Mouse (Mus musculus): ENCODE results near the gene Sgo2b.
A peak's percentile ranks its signal among the peaks of the same experiment; 100 is the strongest.
"Not testable (repeated sequence)": the region's sequence is repeated elsewhere in the genome, so short reads cannot be mapped to it uniquely, and the experiment has no call there.

The Sgo2b gene

DNA sequence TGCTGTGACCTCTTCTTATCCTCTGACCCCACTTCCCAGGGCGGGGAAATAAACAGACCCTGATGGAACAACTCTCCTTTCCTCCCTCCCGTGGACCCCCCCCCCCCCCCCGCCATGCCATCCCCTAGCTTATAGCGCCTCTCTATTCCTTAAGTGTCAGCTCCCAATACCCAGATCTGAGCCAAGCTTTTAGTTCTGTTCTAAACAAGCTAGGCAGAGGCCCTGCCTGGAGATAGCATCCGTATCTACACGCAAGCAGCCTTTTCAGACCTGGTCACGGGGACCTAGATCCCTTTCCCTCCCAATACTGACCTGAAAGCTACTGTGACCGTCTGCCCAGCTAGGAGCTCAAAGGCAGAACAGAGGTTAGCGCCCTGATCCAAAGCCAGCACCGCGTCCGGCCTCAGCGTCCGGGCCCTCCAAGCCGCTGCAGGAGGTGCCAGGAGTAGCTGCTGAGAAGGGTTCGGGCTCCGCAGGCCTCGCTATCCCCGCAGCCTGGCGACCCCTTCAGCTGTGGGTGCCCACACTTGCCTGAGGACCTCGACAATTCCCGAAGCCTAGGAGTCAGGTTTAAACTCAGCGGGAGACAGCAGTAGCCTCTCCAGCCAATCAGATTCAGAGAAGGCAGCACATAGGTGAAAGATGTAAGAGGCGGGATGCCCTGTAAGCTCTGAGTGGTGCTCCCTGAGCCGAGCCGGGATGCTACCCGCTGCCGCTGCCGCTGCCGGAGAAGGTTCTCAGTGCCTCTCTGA is at the start of gene Sgo2b:
Gene Sgo2b, minus strand, starts transcription at position 623 of the 752 bp plus-strand sequence.
- DNase-seq: no peak

DNA sequence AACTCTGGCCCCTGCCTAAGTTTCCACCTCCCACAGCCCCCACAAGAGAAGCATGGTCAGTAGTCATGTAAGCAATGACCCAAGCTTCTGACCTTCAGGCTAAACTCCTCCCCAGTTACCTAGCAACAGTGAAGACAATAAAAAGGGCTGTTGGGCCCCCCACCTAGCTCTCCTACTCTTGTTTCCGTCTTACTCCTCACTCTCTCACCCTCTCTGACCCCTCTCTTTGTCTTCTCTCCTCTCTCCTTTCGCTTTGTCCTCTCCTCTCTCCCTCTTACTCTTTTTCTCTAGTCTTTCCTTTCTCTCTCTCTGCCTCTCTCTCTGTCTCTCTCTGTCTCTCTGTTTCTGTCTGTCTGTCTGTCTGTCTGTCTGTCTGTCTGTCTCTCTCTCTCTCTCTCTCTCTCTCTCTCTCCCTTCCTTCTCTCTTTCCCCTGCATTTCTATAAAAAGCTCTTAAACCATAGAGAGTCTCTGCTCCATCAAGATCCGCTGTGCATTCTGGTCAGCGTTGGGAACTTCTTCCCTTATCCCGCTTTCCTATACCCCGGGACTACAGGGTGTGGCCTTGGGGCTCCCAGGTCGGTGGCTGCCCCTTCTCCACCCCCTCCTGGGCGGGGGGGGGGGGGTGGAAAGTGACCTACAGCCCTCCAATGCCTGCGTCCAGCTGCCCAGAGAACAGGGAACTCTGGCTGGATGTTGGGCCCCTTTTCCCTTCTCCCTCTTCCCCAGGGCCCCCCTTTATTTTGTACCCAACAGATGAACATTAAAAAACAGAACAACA is 18.8 kb upstream of the Sgo2b start:
- not testable (repeated sequence) for DNase-seq

DNA sequence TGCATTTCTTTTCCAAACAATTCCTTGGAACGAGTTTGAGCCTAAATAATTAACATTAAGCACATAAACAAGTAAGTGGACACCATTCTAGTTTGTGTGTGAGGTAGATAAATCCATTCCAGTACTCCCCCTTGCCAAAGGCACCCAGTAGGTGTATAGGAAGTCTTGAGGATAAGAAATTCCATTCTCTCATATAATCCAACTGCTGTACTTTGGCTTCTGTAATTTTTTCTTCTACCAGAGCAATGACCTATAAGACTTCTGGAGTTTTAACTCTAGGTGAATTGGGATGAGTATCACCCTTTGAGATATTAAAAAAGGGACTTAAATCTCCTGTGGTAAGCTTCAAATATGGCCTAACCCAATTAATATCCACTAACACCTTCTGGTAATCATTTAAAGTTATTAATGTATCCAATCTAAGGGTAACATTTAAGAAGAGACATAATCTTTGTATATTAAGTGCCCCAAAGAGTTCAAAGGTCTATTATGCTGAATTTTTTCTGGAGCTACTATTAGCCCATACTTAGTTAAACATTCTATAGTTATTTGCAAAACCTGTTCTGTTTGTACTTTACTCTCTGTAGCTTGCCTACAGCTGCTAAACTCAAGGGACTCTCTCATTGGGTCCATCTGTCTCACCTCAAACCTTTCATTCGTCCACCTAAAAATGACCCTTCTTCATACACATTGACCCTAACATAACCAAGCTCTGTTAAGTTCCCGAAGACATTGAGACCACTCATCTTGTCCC is 9.2 kb upstream of the Sgo2b start:
- DNase-seq: no peak

DNA sequence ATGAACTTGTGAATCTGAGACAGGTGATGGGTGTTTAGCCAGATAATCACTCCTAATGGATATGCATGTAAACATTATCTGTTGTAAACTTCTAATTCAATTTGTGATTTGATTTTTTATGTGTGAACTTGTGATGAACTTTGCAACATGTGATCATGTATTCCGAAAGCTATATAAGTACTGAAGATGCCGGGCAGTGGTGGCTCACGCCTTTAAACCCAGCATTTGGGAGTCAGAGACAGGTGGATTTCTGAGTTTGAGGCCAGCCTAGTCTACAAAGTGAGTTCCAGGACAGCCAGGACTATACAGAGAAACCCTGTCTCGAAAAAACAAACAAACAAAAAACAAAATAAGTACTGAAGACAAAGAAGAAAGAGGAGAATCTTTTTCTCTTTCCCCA is 1.8 kb upstream of the Sgo2b start:
- DNase-seq: not testable (repeated sequence)

DNA sequence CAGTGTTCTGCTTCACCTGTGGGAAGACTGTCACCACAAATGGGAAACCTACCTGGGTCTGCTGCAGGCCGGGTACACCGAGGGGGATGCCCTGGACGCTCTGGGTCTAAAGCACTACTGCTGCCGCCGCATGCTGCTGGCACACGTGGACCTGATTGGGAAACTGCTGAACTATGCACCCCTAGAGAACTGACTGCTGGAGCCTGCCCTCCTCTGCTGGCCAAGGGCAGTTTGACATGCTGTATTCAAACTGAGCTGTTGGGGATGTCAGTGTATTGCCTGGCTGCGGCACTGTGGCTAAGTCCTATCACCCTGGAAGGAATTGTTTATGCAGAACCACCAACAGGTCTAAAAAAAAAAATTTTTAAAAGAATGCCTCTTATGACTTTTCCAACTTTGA is 18.9 kb downstream of the Sgo2b start:
- no peak for DNase-seq

DNA sequence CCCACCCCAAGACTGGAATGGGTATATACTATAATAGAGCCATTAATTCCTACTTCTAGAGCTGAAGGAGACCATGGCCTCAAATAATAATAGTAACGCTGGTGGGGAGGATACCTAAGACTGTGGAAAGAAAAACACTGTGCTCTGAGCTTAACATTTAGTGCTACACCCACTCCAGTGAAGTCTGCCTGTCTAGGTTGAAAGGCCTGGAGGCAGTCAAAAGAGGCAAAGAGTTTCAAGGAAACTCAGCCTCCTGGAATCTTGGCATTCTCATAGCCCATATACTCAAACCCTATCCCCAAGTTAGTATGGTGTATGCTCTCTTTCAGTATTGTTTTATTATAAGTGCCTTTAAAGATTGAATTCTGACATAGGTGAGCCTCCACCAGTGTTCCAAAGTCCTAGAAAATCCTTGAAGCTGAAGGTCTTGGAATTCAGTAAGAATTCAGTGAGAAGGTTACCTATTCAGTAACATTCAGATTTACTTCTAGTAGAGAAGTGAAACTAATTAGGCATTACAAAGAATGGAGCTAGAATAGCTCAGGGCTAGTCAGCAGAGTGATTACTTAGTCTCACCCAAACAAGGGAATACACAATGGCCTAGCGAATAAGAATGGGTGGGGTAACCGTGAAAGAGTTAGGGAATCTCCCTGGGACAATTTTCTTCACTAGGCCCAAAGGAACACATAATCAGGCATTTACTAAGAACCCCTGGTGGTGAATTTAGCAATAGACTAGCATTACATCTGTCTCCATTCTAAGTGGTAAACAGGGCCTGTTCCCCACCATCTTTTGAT is 22.5 kb downstream of the Sgo2b start:
- no peak for DNase-seq

DNA sequence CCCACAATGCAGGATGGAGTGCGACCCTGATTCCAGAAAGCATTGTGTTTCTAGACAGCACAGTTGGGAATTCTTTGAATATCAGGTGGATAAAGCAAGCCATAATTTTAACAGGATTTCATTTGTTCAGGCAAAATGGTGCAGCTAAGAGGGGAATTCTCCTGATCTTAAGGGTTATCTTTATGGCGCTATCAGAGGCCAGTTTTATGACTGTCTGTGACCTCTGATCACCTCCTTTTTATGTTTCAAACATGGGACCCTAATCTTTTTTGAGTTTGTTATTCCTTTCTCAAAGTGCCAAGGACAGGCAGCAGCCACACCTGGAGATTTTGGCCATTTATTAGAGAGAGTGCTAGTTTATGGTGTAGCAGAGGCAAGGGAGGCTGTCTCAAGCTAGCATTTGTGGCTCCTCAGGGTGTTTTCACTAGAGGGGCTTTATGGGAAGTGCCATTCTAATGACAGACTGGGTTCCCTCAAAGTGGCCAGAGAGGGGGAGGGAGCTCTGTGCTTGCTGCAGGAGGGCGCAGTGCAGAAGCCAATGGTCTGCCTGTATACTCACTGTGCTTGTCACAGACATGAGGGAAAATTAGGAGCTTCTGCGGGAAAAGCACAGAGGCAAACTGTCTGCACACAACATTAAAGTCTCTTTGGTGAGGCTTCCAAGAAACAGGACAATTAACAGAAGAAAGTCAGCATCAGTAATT is 30.6 kb downstream of the Sgo2b start:
- DNase-seq: no peak

DNA sequence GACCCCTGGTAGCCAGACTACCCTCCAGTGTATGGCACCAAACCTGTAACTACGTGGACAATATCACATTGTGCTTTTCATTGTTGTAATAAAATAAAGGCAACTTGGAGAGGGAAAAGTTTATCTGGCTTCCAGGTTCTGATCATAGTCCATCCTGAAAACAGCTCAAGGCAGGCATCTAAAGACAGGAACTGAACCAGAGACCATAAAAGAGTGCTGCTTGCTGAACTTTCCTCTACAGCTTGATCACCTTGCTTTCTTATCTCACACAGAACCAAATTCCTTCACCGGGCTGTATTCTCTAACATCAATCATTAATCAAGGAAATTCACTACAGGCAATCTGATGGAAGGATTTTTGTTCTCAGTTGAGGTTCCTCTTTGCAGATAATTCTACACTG is 57.0 kb downstream of the Sgo2b start:
- DNase-seq: no peak

DNA sequence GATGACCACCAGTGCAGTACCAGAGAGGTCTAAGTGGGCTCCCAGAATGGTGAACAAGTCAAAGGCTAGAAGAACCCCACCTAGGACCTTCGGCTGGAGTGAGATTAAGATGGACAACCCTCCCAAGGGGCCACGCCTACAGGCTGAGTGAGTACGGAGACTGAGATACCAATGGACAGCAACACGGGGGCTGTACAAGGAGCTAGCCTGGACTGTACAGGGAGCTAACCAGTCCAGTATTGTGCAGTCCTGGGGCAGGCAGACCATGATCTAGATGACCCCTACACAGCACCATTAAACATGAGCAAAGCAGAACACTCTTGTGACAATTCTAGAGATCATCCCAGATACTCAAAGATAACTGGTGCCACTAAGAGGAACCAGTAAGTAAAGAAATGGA is 73.7 kb downstream of the Sgo2b start:
- DNase-seq: no peak

DNA sequence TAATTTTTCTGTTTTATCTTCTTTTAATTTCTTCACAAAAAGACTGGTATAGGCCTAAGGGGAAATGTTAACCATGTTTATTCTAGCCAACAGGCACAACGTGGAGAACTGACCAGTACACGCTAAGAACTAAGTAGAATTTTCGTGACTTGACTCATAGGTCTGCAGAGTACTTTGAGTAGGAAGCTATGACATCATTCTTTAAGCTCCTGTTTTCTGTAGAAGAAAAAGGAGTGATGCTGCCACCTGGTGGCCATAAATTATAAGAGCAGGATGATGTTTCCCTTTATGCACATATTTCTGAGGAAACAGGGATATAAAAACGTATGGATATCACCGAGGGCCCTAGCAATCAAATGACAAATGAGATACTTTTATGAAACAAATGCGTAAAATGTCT is 74.7 kb downstream of the Sgo2b start:
- peak; percentile 58 for DNase-seq

DNA sequence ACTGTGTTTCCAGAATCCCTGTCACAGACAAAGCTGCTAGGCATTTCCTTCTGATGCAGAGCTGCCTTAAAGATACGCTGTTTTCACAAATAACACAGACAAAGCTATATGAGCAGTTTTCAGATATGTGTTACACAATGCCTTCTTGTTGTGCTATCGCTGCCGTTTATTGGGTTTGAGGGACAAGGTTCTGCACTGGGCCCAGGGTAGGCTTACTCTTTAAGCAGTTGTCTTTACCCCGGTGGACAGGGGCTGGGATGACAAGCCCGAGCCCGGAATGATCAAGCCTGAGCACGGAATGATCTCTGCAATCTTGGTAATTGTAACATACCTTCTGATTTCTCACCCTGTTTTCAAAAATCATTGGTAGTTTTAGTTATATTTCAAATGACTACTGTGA is 75.1 kb downstream of the Sgo2b start:
- DNase-seq: no peak
